Mouse (Mus musculus): ENCODE measurements at regions not wholly inside any gene's neighbourhood (a gene's known extent, or its start where the extent isn't known, plus 50 kb on each side); places are given as distances from the start of the nearest gene placed in this dataset.

GRCm38 (mm10) chr1:177639931-177640846, 89.4 kb upstream of the 1700016C15Rik start:
- peak; percentile 50; the same call in 1 of the 2 replicates for TF ChIP-seq TCF12 (IDR thresholded peaks at IDR 0.05; ENCODE audit: low read depth, low read length)
- TF ChIP-seq CTCF (conservative IDR thresholded peaks at IDR 0.05 in 1 of 2, IDR thresholded peaks at IDR 0.05 in 1 of 2; ENCODE audit: low read depth in 2 of 2, low read length in 2 of 2) = no peak
- no peak for TF ChIP-seq POLR2A (IDR thresholded peaks at IDR 0.05; ENCODE audit: low read depth, low read length)
- TF ChIP-seq CHD2 (IDR thresholded peaks at IDR 0.05; ENCODE audit: low read length) = no peak

All from CH12.LX (cell line).